Mouse (Mus musculus): Measurements from ENCODE around the gene 1700034J05Rik.

DNA sequence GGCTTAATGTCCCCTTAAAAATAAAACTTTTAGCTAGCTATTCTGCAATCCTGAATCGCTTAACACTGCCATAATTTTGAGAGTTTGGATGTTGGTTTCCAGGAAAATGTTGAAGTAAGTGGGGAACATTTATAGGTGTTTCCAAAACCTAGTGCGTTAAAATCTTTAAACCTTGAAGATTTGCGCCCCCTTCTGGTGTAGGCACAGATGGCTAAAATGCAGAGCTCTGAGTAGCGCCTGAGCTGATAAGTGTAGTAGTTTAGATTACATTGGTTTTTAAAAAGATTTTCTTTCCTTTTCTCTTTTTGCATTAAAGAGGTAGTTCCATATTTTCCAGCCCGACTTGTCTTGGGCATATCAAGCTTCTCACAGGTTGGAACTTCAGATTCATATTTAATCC lies 40.0 kb upstream of the 1700034J05Rik start:
- TF ChIP-seq POLR2A (IDR thresholded peaks at IDR 0.05; ENCODE audit: insufficient read depth, low read depth, low read length) (no peak), CTCF (IDR thresholded peaks at IDR 0.05) (peak; percentile 92), EP300 (IDR thresholded peaks at IDR 0.05; ENCODE audit: insufficient read depth, low read depth, low read length) (no peak)

Measured in heart, adult 2 months (tissue).